Mouse (Mus musculus) midbrain, embryonic 11.5 days (tissue): Measurements from ENCODE around the gene 1700003E16Rik. TPM values are rescaled to one million over a fixed set of nuclear protein-coding genes. Genes with fewer than 3 reads are reported as not detected.

Experiments
- ATAC-seq: fragments of 200-750 bp; cut with Nextera tagmentation; 2 replicates; pipeline ENCODE4 v1.8.0; 2017; ENCODE audit warnings: moderate TSS enrichment, moderate library complexity; ENCODE audit not compliant: low FRiP score
- DNase-seq: peaks from one replicate; pipeline ENCODE4 v3.0.0; 2015; ENCODE audit warnings: low spot score; ENCODE audit errors: missing footprints
- H3K27ac ChIP-seq: fragments of 300-500 bp; sonication (generic); 2 replicates; pipeline ENCODE4 v1.5.1; 2014; ENCODE audit warnings: low read depth, low read length
- H3K27me3 ChIP-seq: fragments of 300-500 bp; sonication (generic); 2 replicates; pipeline ENCODE4 v1.6.1; 2014; ENCODE audit warnings: mild to moderate bottlenecking, low read length, moderate library complexity, mixed read lengths; ENCODE audit not compliant: control insufficient read depth, insufficient read depth
- H3K36me3 ChIP-seq: fragments of 300-500 bp; sonication (generic); 2 replicates; pipeline ENCODE4 v1.6.1; 2014; ENCODE audit warnings: mild to moderate bottlenecking, low read length, moderate library complexity, mixed read lengths; ENCODE audit not compliant: control insufficient read depth, insufficient read depth
- H3K4me1 ChIP-seq: fragments of 300-500 bp; sonication (generic); 2 replicates; pipeline ENCODE4 v1.6.1; 2014; ENCODE audit warnings: low read length; ENCODE audit not compliant: control insufficient read depth, insufficient read depth
- H3K4me2 ChIP-seq: fragments of 300-500 bp; sonication (generic); 2 replicates; pipeline ENCODE4 v1.6.1; 2014; ENCODE audit warnings: mild to moderate bottlenecking, moderate library complexity
- H3K4me3 ChIP-seq: fragments of 300-500 bp; sonication (generic); 2 replicates; pipeline ENCODE4 v1.5.1; 2014; ENCODE audit warnings: low read depth, low read length
- H3K9ac ChIP-seq: fragments of 300-500 bp; sonication (generic); 2 replicates; pipeline ENCODE4 v1.6.1; 2014; ENCODE audit warnings: low read length
- H3K9me3 ChIP-seq: fragments of 300-500 bp; sonication (generic); 2 replicates; pipeline ENCODE4 v1.6.1; 2016; ENCODE audit warnings: low read length; ENCODE audit not compliant: control insufficient read depth
- WGBS: fragments of 180-500 bp; shearing (Covaris S2); extraction: QIAGEN DNeasy Blood & Tissue Kit; methylation state at CpG from one replicate; pipeline ENCODE4 v1.1.7; 2014; 5-methylcytosine and 5-hydroxymethylcytosine counted together
- polyA plus RNA-seq: library from polyadenylated mRNA; unstranded; fragments of >200 nt; fragmentation: Nextera tagmentation; extraction: Ambion mirVana; gene quantifications from 2 replicates; pipeline ENCODE4 v1.2.1, GENCODE M21; 2014

The 1700003E16Rik gene
- polyA plus RNA-seq, 1 experiment from 2014 or later: 1.7 TPM

DNA sequence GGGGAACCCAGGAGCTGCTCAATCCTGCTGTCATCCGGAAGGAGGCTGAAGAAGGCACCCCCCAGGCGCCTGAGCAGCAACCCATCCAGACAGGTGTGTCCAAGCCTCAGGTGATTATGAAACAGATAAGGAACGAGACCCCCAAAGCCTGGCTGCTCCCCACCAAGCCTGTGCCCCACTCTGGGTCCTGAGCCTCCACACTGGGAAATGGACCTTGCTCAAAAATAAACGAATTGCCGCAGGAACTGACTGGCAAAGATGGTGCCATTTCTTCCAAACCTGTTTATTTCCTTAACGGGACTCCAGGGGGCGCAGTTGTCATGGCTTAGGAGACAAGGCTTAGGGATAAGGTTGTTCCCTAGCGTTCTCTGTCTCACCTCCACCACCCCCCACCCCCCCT lies 6.5 kb downstream of the 1700003E16Rik start:
- H3K27ac ChIP-seq: no peak overlapping the region
- H3K27me3 ChIP-seq: peaks cover 31% of the 10 kb centered on the region
- peak overlapping the region; percentile 29; the same call in 1 of the 2 replicates for H3K4me2 ChIP-seq
- H3K4me3 ChIP-seq: no peak overlapping the region; the same call in 1 of the 2 replicates
- 4% methylated on average over 8 of the region's 8 CpGs for WGBS
- H3K9ac ChIP-seq: no peak overlapping the region
- peaks cover 20% of the 10 kb centered on the region for H3K4me1 ChIP-seq
- no peaks in the 10 kb centered on the region for H3K36me3 ChIP-seq
- ATAC-seq: no peak
- H3K9me3 ChIP-seq: no peaks in the 10 kb centered on the region
- DNase-seq: peak; percentile 96

- peak overlapping the region; percentile 84; the same call in 1 of the 2 replicates for H3K9ac ChIP-seq
- no peak for DNase-seq
- no peak overlapping the region for H3K27ac ChIP-seq
- WGBS: 4% methylated on average over 6 of the region's 6 CpGs
- no peaks in the 10 kb centered on the region for H3K9me3 ChIP-seq
- peak; percentile 31 for ATAC-seq
- no peaks in the 10 kb centered on the region for H3K36me3 ChIP-seq
- H3K27me3 ChIP-seq: peaks cover 28% of the 10 kb centered on the region
- H3K4me1 ChIP-seq: peaks cover 20% of the 10 kb centered on the region
- peak overlapping the region; percentile 83 for H3K4me3 ChIP-seq
- peak overlapping the region; percentile 88 for H3K4me2 ChIP-seq
Observed at GRCm38 (mm10) chr6:83165026-83165606, 8.9 kb downstream of the 1700003E16Rik start.

- H3K27me3 ChIP-seq: peaks cover 22% of the 10 kb centered on the region
- under 1% methylated on average over 58 of the region's 58 CpGs for WGBS
- H3K9ac ChIP-seq: peak within 1 kb of the TSS; percentile 84
- H3K4me1 ChIP-seq: peaks cover 20% of the 10 kb centered on the region
- no peaks in the 10 kb centered on the region for H3K36me3 ChIP-seq
- H3K4me2 ChIP-seq: peak within 1 kb of the TSS; percentile 88
- H3K27ac ChIP-seq: peak within 1 kb of the TSS; percentile 72
- peak within 1 kb of the TSS; percentile 83 for H3K4me3 ChIP-seq
- peak; percentile 99 for DNase-seq
- no peaks in the 10 kb centered on the region for H3K9me3 ChIP-seq
- ATAC-seq: peak; percentile 88
Observed at GRCm38 (mm10) chr6:83165607-83166242, 9.5 kb downstream of the 1700003E16Rik start, which contains the start of gene Dctn1. Dctn1 (plus strand) TSS chr6:83165920.

- no peak overlapping the region for H3K27ac ChIP-seq
- DNase-seq (no peak), ATAC-seq (no peak; the same call in 1 of the 2 replicates)
- under 1% methylated on average over 12 of the region's 12 CpGs for WGBS
- peak overlapping the region; percentile 83 for H3K4me3 ChIP-seq
- peak overlapping the region; percentile 88 for H3K4me2 ChIP-seq
- H3K36me3 ChIP-seq: no peaks in the 10 kb centered on the region
- peak overlapping the region; percentile 84 for H3K9ac ChIP-seq
- peaks cover 20% of the 10 kb centered on the region for H3K4me1 ChIP-seq
- peaks cover 17% of the 10 kb centered on the region for H3K27me3 ChIP-seq
- H3K9me3 ChIP-seq: no peaks in the 10 kb centered on the region
Observed at GRCm38 (mm10) chr6:83166243-83166630, 10.0 kb downstream of the 1700003E16Rik start.

DNA sequence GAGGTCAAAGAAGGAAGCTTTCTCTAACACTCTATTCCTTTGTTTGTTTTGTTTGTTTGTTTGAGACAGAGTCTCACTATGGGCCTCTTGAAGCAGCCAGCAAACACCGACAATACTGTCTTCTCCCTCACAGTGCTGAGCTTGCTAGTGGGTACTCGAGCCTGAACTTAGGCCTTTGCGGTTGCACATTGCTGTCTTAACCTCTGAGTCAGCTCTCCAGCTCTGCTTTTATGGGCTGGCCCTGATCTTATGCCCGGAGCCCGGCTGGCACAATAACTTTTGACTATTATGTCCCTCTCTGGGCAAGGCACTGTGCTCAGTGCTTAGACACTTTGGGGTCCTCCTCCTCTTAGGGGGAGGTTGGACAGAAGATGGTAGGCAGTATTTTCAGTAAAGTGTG lies 13.7 kb downstream of the 1700003E16Rik start:
- WGBS: 83% methylated on average over 5 of the region's 5 CpGs
- Histone ChIP-seq H3K36me3 (no peaks in the 10 kb centered on the region), H3K4me1 (peaks cover 10% of the 10 kb centered on the region), H3K9me3 (no peaks in the 10 kb centered on the region), H3K27ac (no peak overlapping the region), H3K9ac (no peak overlapping the region), H3K4me2 (no peak overlapping the region), H3K4me3 (no peak overlapping the region), H3K27me3 (no peaks in the 10 kb centered on the region)
- ATAC-seq: no peak
- no peak for DNase-seq

GRCm38 (mm10) chr6:83171063-83171462 lies 14.9 kb downstream of the 1700003E16Rik start:
- no peak overlapping the region for H3K9ac ChIP-seq
- no peaks in the 10 kb centered on the region for H3K36me3 ChIP-seq
- H3K9me3 ChIP-seq: no peaks in the 10 kb centered on the region
- H3K4me2 ChIP-seq: no peak overlapping the region
- ATAC-seq (no peak), DNase-seq (no peak)
- peaks cover 6% of the 10 kb centered on the region for H3K4me1 ChIP-seq
- H3K27me3 ChIP-seq: no peaks in the 10 kb centered on the region
- no peak overlapping the region for H3K4me3 ChIP-seq
- WGBS: 82% methylated on average over 5 of the region's 5 CpGs
- H3K27ac ChIP-seq: no peak overlapping the region

DNA sequence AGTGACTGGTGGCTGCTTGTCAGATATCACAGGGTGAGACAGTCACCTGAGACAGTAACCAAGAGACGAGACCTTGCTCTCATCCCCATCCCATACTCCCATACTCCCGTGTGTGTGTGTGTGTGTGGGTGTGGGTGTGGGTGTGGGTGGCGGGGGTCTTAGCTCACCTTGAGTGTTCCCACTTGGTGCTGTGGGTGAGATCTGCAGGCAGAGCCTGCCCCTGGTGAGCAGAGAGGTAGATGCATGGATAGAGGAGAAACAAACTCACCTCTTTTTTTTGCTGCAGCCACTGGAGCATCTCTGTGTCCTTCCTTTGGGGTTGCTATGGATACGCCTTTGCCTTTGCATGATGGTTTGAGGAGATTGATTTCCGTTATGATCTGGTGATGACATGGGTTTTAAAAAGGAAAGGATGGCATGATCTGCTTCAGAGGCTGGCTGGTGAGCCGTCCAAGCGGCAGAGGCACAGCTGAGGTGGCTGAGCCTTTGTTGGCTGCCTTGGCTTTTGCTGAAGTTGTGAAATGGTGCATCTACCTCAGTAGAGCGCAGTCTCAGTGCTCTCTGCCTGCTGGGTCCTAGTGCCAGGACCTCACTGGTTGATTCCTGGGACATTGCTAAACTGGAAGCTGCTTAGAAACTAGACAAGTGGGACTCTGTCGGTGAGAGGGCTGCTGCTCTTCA lies 16.2 kb downstream of the 1700003E16Rik start:
- no peak overlapping the region for H3K27ac ChIP-seq
- H3K4me2 ChIP-seq: no peak overlapping the region
- peak; percentile 14; the same call in 1 of the 2 replicates for ATAC-seq
- H3K4me3 ChIP-seq: no peak overlapping the region
- H3K9me3 ChIP-seq: no peaks in the 10 kb centered on the region
- H3K36me3 ChIP-seq: no peaks in the 10 kb centered on the region
- WGBS: 60% methylated on average over 9 of the region's 9 CpGs
- no peak for DNase-seq
- H3K4me1 ChIP-seq: no peaks in the 10 kb centered on the region
- no peaks in the 10 kb centered on the region for H3K27me3 ChIP-seq
- no peak overlapping the region for H3K9ac ChIP-seq

DNA sequence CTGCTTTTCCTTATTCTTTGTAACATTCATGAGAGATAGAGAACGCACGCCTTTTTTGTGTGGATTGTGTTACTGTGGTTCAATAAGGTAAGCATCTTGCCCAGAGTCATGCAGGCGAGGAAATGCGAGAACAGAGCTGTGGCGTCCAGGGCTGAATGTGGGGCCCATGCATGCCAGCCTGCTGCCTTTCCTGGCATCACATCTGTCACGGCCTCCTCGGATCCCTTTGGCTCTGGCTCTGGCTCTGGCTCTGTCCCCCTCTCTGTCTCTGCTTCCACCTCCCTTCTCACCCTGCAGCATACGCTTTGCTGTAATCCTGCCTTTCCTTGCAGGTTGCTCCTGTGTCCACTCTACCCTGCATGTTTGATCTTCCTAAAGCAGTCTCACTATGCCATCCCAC lies 19.8 kb downstream of the 1700003E16Rik start:
- no peaks in the 10 kb centered on the region for H3K9me3 ChIP-seq
- ATAC-seq (no peak), DNase-seq (no peak)
- H3K4me1 ChIP-seq: peaks cover 10% of the 10 kb centered on the region
- H3K27ac ChIP-seq: no peak overlapping the region
- H3K27me3 ChIP-seq: no peaks in the 10 kb centered on the region
- 89% methylated on average over 8 of the region's 8 CpGs for WGBS
- H3K36me3 ChIP-seq: no peaks in the 10 kb centered on the region
- no peak overlapping the region for H3K4me2 ChIP-seq
- no peak overlapping the region for H3K4me3 ChIP-seq
- H3K9ac ChIP-seq: no peak overlapping the region
